Mouse (Mus musculus): ENCODE data around the gene Scrn2.

- TF ChIP-seq POLR2A (IDR thresholded peaks at IDR 0.05; ENCODE audit: extremely low read depth, insufficient read depth, low read length) (no peak), CTCF (IDR thresholded peaks at IDR 0.05; ENCODE audit: low read depth, low read length) (no peak)
Observed at GRCm38 (mm10) chr11:97032499-97032898, 2.8 kb downstream of the Scrn2 start.

All from liver, adult 2 months (tissue).